Mouse (Mus musculus): ENCODE results near the gene Itga2b. TPM values are rescaled to one million over a fixed set of nuclear protein-coding genes. Genes with fewer than 3 reads are reported as not detected.
"Not testable (repeated sequence)": the region's sequence is repeated elsewhere in the genome, so short reads cannot be mapped to it uniquely, and the experiment has no call there.

Gene Itga2b
- polyA plus RNA-seq, 1 experiment from 2014 or later, result 5.4 TPM

DNA sequence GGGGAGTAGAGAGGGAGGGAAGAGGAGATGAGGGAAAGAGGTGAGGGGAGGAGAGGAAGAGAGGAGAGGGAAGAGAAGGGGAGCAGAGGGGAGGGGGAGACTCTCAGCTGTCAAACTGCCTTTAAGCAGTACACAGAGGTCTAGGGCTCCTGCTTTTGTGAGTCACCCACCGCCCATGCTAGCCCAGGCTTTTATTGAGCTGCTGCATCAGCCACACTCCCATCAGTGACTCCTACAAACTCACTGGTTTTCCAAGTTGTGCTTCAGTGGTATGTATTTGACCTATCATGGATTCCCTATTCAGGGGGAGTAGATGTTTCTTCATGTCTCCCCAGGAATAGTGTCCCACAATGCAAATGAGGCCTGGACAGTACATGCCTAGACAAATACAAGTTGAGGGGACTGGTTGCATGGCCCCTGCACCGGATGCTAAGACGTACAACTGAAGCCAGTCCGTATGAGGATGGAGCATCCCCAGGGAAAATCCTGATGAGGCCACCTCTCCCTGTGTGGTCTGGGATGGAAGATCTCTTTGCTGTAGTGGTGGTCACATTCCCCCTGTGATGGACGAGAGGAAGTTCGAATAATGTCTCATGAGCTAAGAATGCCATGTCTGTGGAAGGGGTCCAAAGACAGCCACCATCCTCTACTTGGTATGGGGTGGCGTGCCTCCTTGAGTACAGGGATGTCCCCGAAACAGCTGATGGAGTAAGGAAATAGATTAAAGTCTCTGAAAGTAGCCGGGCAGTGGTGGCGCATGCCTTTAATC is 54.7 kb downstream of the Itga2b start:
- Histone ChIP-seq H3K9me3 (ENCODE audit: control insufficient read depth, low read length) (no peaks in the 10 kb centered on the region), H3K27me3 (ENCODE audit: control insufficient read depth, insufficient read depth, low read length) (no peaks in the 10 kb centered on the region), H3K4me1 (replicated peaks; ENCODE audit: control insufficient read depth, insufficient read depth) (no peaks in the 10 kb centered on the region), H3K27ac (replicated peaks) (no peak overlapping the region), H3K4me2 (replicated peaks; ENCODE audit: low read depth) (no peak overlapping the region), H3K36me3 (ENCODE audit: control insufficient read depth, insufficient read depth, low read length) (no peaks in the 10 kb centered on the region), H3K4me3 (ENCODE audit: low read depth, low read length) (no peak overlapping the region), H3K9ac (ENCODE audit: low read length) (no peak overlapping the region)
- ATAC-seq (ENCODE audit: low FRiP score, low TSS enrichment), result no peak
- no peak for DNase-seq (ENCODE audit: low spot score)
- TF ChIP-seq CTCF (IDR thresholded peaks at IDR 0.05; ENCODE audit: low read depth) (no peak), EP300 (optimal IDR thresholded peaks at IDR 0.05) (no peak)
- 60% methylated on average over 10 of the region's 10 CpGs for WGBS

DNA sequence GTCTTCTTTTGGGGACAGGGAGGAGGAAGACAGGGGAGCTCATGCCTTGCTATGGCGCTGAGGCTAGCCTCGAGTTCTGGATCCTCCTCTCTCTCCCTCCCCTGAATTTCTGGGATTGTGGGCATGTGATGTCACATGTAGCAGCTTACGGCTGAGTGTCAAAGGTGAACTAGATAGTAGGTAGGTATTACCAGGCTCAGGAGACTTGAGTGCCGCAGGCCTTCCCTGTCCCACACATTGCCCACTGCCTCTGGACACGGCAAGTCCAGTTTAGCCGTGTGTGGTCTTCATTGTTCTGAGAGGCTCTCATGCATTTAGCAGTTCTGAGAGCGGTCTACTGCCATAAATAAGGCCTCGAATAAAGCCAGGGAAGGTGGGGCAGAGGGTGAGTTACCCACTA is 56.9 kb downstream of the Itga2b start:
- Histone ChIP-seq H3K27ac (replicated peaks) (no peak overlapping the region), H3K36me3 (ENCODE audit: control insufficient read depth, insufficient read depth, low read length) (no peaks in the 10 kb centered on the region), H3K4me3 (ENCODE audit: low read depth, low read length) (no peak overlapping the region), H3K4me1 (replicated peaks; ENCODE audit: control insufficient read depth, insufficient read depth) (no peaks in the 10 kb centered on the region), H3K27me3 (ENCODE audit: control insufficient read depth, insufficient read depth, low read length) (no peaks in the 10 kb centered on the region), H3K9me3 (ENCODE audit: control insufficient read depth, low read length) (no peaks in the 10 kb centered on the region), H3K4me2 (replicated peaks; ENCODE audit: low read depth) (no peak overlapping the region), H3K9ac (ENCODE audit: low read length) (no peak overlapping the region)
- TF ChIP-seq CTCF (IDR thresholded peaks at IDR 0.05; ENCODE audit: low read depth) (no peak), EP300 (optimal IDR thresholded peaks at IDR 0.05) (no peak)
- 76% methylated on average over 8 of the region's 8 CpGs for whole genome bisulfite sequencing
- DNase-seq (ENCODE audit: low spot score) (no peak), ATAC-seq (ENCODE audit: low FRiP score, low TSS enrichment) (no peak)

DNA sequence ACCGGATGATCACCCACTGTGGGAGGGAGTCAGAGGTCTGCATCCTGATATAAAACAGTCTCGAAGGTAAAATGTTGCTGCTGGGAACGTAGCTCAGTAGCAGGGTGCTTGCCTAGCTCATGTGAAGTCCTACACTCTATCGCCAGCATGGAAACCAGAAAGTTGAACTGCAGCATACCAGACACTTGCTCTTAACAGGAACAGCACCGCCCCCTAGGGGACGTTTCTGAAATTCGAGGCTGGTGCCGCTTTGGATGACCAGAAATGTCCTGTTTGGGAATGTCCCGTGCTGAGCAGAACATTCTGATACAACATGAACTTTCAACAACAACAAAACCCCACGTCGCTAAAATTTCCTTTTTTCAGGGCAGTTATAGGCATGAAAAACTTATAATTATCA is 58.2 kb downstream of the Itga2b start:
- Histone ChIP-seq H3K36me3 (ENCODE audit: control insufficient read depth, insufficient read depth, low read length) (no peaks in the 10 kb centered on the region), H3K4me1 (replicated peaks; ENCODE audit: control insufficient read depth, insufficient read depth) (no peaks in the 10 kb centered on the region), H3K9ac (ENCODE audit: low read length) (no peak overlapping the region; the same call in 1 of the 2 replicates), H3K4me3 (ENCODE audit: low read depth, low read length) (no peak overlapping the region), H3K27me3 (ENCODE audit: control insufficient read depth, insufficient read depth, low read length) (no peaks in the 10 kb centered on the region), H3K27ac (replicated peaks) (no peak overlapping the region), H3K9me3 (ENCODE audit: control insufficient read depth, low read length) (no peaks in the 10 kb centered on the region), H3K4me2 (replicated peaks; ENCODE audit: low read depth) (no peak overlapping the region; the same call in 1 of the 2 replicates)
- WGBS, result 4% methylated on average over 11 of the region's 11 CpGs
- peak; percentile 29; the same call in 1 of the 2 replicates for ATAC-seq (ENCODE audit: low FRiP score, low TSS enrichment)
- DNase-seq (ENCODE audit: low spot score), result peak; percentile 92
- TF ChIP-seq EP300 (optimal IDR thresholded peaks at IDR 0.05), result no peak
- peak; percentile 94 for TF ChIP-seq CTCF (IDR thresholded peaks at IDR 0.05; ENCODE audit: low read depth)

DNA sequence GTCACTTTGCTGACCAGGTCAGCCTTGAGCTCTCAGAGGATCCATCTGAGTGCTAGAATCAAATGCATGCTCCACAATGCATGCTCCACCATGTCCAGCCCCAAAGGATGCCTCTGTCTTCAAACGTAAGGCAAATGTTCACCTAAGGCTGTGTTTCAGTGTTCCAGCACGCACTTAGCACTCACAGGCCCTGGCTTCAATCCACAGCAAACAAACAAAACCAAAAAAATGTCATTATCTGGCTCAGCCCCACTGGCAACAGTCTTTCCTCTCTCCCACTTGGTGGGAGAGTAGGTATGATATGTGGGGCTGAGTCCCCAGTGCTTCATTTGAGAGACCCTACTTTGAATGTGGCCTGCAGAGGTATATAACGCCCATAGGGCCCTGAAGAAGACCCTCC is 58.9 kb downstream of the Itga2b start:
- DNase-seq (ENCODE audit: low spot score) (no peak), ATAC-seq (ENCODE audit: low FRiP score, low TSS enrichment) (no peak)
- peak overlapping the region; percentile 0; the same call in 1 of the 2 replicates for H3K9ac ChIP-seq (ENCODE audit: low read length)
- H3K9me3 ChIP-seq (ENCODE audit: control insufficient read depth, low read length), result no peaks in the 10 kb centered on the region
- 53% methylated on average over 3 of the region's 3 CpGs for WGBS
- H3K4me2 ChIP-seq (replicated peaks; ENCODE audit: low read depth), result no peak overlapping the region; the same call in 1 of the 2 replicates
- H3K27me3 ChIP-seq (ENCODE audit: control insufficient read depth, insufficient read depth, low read length), result no peaks in the 10 kb centered on the region
- TF ChIP-seq EP300 (optimal IDR thresholded peaks at IDR 0.05) (no peak), CTCF (IDR thresholded peaks at IDR 0.05; ENCODE audit: low read depth) (no peak)
- no peak overlapping the region for H3K27ac ChIP-seq (replicated peaks)
- H3K4me1 ChIP-seq (replicated peaks; ENCODE audit: control insufficient read depth, insufficient read depth), result peaks cover 5% of the 10 kb centered on the region; the same call in 1 of the 2 replicates
- H3K4me3 ChIP-seq (ENCODE audit: low read depth, low read length), result no peak overlapping the region
- H3K36me3 ChIP-seq (ENCODE audit: control insufficient read depth, insufficient read depth, low read length), result no peaks in the 10 kb centered on the region

DNA sequence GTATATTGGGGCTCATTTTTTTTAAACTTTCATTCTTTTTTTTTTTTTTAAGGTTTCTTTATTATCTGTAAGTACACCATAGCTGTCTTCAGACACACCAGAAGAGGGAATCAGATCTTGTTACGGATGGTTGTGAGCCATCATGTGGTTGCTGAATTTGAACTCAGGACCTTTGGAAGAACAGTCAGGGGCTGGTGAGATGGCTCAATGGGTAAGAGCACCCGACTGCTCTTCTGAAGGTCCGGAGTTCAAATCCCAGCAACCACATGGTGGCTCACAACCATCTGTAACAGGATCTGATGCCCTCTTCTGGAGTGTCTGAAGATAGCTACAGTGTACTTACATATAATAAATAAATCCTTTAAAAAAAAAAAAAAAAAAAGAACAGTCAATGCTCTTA is 59.6 kb downstream of the Itga2b start:
- H3K27ac ChIP-seq (replicated peaks); DNase-seq (ENCODE audit: low spot score); ATAC-seq (ENCODE audit: low FRiP score, low TSS enrichment); H3K4me1 ChIP-seq (replicated peaks; ENCODE audit: control insufficient read depth, insufficient read depth); H3K4me2 ChIP-seq (replicated peaks; ENCODE audit: low read depth); H3K36me3 ChIP-seq (ENCODE audit: control insufficient read depth, insufficient read depth, low read length); H3K27me3 ChIP-seq (ENCODE audit: control insufficient read depth, insufficient read depth, low read length); H3K9ac ChIP-seq (ENCODE audit: low read length); H3K9me3 ChIP-seq (ENCODE audit: control insufficient read depth, low read length); H3K4me3 ChIP-seq (ENCODE audit: low read depth, low read length): not testable (repeated sequence)
- WGBS, result 93% methylated on average over 3 of the region's 3 CpGs

DNA sequence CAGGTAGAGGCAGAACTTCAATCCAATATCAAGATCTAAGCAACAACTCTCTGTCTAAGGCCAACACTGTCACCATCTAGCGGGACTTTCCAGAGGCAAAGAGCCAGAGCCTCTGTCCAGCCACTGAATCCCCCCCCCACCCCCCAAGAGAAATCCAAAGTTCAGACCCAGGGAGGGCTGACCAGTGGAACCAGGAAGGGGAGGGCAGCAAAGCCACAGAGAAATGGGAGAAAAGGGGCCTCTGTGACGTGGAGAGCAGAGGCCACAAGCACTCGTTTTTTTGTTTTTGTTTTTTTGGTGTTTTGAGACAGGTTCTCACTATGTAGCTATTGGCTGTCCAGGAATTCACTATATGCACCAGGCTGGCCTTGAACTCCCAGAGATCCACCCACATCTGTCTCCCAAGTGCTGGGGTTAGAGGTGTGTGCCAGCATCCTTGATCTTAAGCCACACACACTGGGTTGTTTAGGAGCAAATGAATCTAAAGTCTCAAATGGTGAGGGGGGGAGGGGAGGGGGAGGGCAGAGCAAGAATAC is 60.1 kb downstream of the Itga2b start:
- Histone ChIP-seq H3K9ac (ENCODE audit: low read length) (no peak overlapping the region), H3K4me1 (replicated peaks; ENCODE audit: control insufficient read depth, insufficient read depth) (peaks cover 5% of the 10 kb centered on the region; the same call in 1 of the 2 replicates), H3K27me3 (ENCODE audit: control insufficient read depth, insufficient read depth, low read length) (no peaks in the 10 kb centered on the region), H3K9me3 (ENCODE audit: control insufficient read depth, low read length) (no peaks in the 10 kb centered on the region), H3K27ac (replicated peaks) (no peak overlapping the region), H3K4me2 (replicated peaks; ENCODE audit: low read depth) (no peak overlapping the region), H3K36me3 (ENCODE audit: control insufficient read depth, insufficient read depth, low read length) (0 out of 2 replicates have a peak, but pooled peaks cover under 1% of the 10 kb centered on the region), H3K4me3 (ENCODE audit: low read depth, low read length) (no peak overlapping the region)
- no peak for ATAC-seq (ENCODE audit: low FRiP score, low TSS enrichment)
- TF ChIP-seq EP300 (optimal IDR thresholded peaks at IDR 0.05) (no peak), CTCF (IDR thresholded peaks at IDR 0.05; ENCODE audit: low read depth) (no peak)
- 69% methylated on average over 3 of the region's 3 CpGs for WGBS
- DNase-seq (ENCODE audit: low spot score), result no peak
